Mouse (Mus musculus): Measurements from ENCODE around the gene Gnmt.

Gnmt gene

GRCm38 (mm10) chr17:46703971-46704886 lies 24.7 kb downstream of the Gnmt start:
- peak; percentile 14 for DNase-seq (ENCODE audit: inconsistent ontology term)

GRCm38 (mm10) chr17:46702506-46702905 lies 26.5 kb downstream of the Gnmt start:
- no peak for DNase-seq (ENCODE audit: inconsistent ontology term)

GRCm38 (mm10) chr17:46702100-46702499 lies 26.9 kb downstream of the Gnmt start:
- DNase-seq (ENCODE audit: inconsistent ontology term), result no peak

- DNase-seq (ENCODE audit: inconsistent ontology term), result no peak
Observed at GRCm38 (mm10) chr17:46701489-46701888, 27.5 kb downstream of the Gnmt start.

- DNase-seq (ENCODE audit: inconsistent ontology term), result no peak
Observed at GRCm38 (mm10) chr17:46699912-46700311, 29.1 kb downstream of the Gnmt start.

GRCm38 (mm10) chr17:46699245-46699644 lies 29.7 kb downstream of the Gnmt start:
- no peak for DNase-seq (ENCODE audit: inconsistent ontology term)

GRCm38 (mm10) chr17:46698515-46698914 lies 30.5 kb downstream of the Gnmt start:
- DNase-seq (ENCODE audit: inconsistent ontology term), result peak; percentile 45

GRCm38 (mm10) chr17:46694517-46695063 lies 34.4 kb downstream of the Gnmt start:
- no peak for DNase-seq (ENCODE audit: inconsistent ontology term)

GRCm38 (mm10) chr17:46691390-46691789 lies 37.6 kb downstream of the Gnmt start:
- DNase-seq (ENCODE audit: inconsistent ontology term), result no peak

- no peak for DNase-seq (ENCODE audit: inconsistent ontology term)
Observed at GRCm38 (mm10) chr17:46690665-46691064, 38.3 kb downstream of the Gnmt start.

- DNase-seq (ENCODE audit: inconsistent ontology term), result no peak
Observed at GRCm38 (mm10) chr17:46685913-46686312, 43.1 kb downstream of the Gnmt start.

- DNase-seq (ENCODE audit: inconsistent ontology term), result no peak
Observed at GRCm38 (mm10) chr17:46682654-46683389, 46.1 kb downstream of the Gnmt start.

- no peak for DNase-seq (ENCODE audit: inconsistent ontology term)
Observed at GRCm38 (mm10) chr17:46681466-46682118, 47.4 kb downstream of the Gnmt start.

GRCm38 (mm10) chr17:46680760-46681373 lies 48.1 kb downstream of the Gnmt start, which contains the start of gene Klhdc3:
Klhdc3 (minus strand) TSS chr17:46680914.
- DNase-seq (ENCODE audit: inconsistent ontology term), result peak; percentile 100

GRCm38 (mm10) chr17:46679843-46680759 lies 48.9 kb downstream of the Gnmt start:
- peak; percentile 64 for DNase-seq (ENCODE audit: inconsistent ontology term)

- no peak for DNase-seq (ENCODE audit: inconsistent ontology term)
Observed at GRCm38 (mm10) chr17:46678911-46679310, 50.1 kb downstream of the Gnmt start.

- DNase-seq (ENCODE audit: inconsistent ontology term), result no peak
Observed at GRCm38 (mm10) chr17:46678416-46678815, 50.6 kb downstream of the Gnmt start, which contains the start of gene Mea1. Mea1 (plus strand) TSS chr17:46678793.
